Mouse (Mus musculus) midbrain, embryonic 11.5 days (tissue): ENCODE measurements around the gene Lrrc20. TPM values are rescaled to one million over a fixed set of nuclear protein-coding genes. Genes with fewer than 3 reads are reported as not detected.

Source experiments
- ATAC-seq: fragments of 200-750 bp; cut with Nextera tagmentation; 2 replicates; pipeline ENCODE4 v1.8.0; 2017; ENCODE audit warnings: moderate TSS enrichment, moderate library complexity; ENCODE audit not compliant: low FRiP score
- DNase-seq: peaks from one replicate; pipeline ENCODE4 v3.0.0; 2015; ENCODE audit warnings: low spot score; ENCODE audit errors: missing footprints
- H3K27ac ChIP-seq: fragments of 300-500 bp; sonication (generic); 2 replicates; pipeline ENCODE4 v1.5.1; 2014; ENCODE audit warnings: low read depth, low read length
- H3K27me3 ChIP-seq: fragments of 300-500 bp; sonication (generic); 2 replicates; pipeline ENCODE4 v1.6.1; 2014; ENCODE audit warnings: mild to moderate bottlenecking, low read length, moderate library complexity, mixed read lengths; ENCODE audit not compliant: control insufficient read depth, insufficient read depth
- H3K36me3 ChIP-seq: fragments of 300-500 bp; sonication (generic); 2 replicates; pipeline ENCODE4 v1.6.1; 2014; ENCODE audit warnings: mild to moderate bottlenecking, low read length, moderate library complexity, mixed read lengths; ENCODE audit not compliant: control insufficient read depth, insufficient read depth
- H3K4me1 ChIP-seq: fragments of 300-500 bp; sonication (generic); 2 replicates; pipeline ENCODE4 v1.6.1; 2014; ENCODE audit warnings: low read length; ENCODE audit not compliant: control insufficient read depth, insufficient read depth
- H3K4me2 ChIP-seq: fragments of 300-500 bp; sonication (generic); 2 replicates; pipeline ENCODE4 v1.6.1; 2014; ENCODE audit warnings: mild to moderate bottlenecking, moderate library complexity
- H3K4me3 ChIP-seq: fragments of 300-500 bp; sonication (generic); 2 replicates; pipeline ENCODE4 v1.5.1; 2014; ENCODE audit warnings: low read depth, low read length
- H3K9ac ChIP-seq: fragments of 300-500 bp; sonication (generic); 2 replicates; pipeline ENCODE4 v1.6.1; 2014; ENCODE audit warnings: low read length
- H3K9me3 ChIP-seq: fragments of 300-500 bp; sonication (generic); 2 replicates; pipeline ENCODE4 v1.6.1; 2016; ENCODE audit warnings: low read length; ENCODE audit not compliant: control insufficient read depth
- WGBS: fragments of 180-500 bp; shearing (Covaris S2); extraction: QIAGEN DNeasy Blood & Tissue Kit; methylation state at CpG from one replicate; pipeline ENCODE4 v1.1.7; 2014; 5-methylcytosine and 5-hydroxymethylcytosine counted together
- polyA plus RNA-seq: library from polyadenylated mRNA; unstranded; fragments of >200 nt; fragmentation: Nextera tagmentation; extraction: Ambion mirVana; gene quantifications from 2 replicates; pipeline ENCODE4 v1.2.1, GENCODE M21; 2014

The Lrrc20 gene
- polyA plus RNA-seq, 1 experiment from 2014 or later = 9.8 TPM

DNA sequence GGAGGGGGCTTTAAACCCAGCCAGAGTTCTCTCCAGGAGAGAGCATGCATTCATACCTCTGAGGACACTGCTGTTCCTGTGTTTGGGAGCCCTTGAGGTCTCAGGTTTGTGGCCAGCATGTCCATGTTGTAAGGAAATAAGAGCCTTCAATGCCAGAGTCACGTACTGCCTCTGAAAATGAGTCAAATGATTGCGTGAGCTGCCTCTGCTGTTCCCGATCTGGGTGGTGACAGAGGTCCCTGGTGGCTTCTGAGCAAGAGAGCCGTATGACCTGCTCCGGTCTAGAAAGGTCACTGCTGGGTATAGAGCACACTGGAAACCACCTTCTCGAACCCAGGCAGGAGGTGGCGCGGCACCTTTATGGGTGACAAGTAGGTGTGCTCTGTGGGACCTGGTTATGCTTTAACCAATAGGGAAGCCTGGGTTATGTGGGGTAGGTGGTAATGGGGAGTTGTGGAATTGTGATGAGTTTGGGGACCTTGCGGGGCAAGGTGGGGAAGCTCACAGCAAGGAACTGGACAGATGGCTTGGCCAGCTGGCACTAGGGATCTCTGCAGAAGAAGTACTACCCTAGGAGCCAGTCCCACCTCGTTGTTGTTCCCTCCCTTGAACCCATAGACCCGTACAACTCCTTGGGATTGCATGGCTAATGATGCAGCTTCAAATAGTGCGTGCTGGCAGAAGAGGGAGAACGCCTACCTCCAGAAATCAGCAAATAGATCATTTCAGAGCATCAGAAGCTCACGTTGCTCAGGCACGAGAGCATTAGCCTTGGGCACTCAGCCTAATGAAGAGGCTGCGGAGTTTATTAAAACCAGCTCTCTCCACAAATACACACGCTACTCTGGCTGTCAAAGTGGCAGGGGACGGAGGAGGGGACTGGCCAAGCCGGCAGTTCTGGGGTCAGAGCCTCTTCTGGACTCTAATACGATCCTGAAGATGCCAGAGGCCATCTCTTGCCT lies 24.2 kb downstream of the Lrrc20 start:
- ATAC-seq (no peak), DNase-seq (no peak)
- Histone ChIP-seq H3K4me2 (no peak overlapping the region), H3K36me3 (no peaks in the 10 kb centered on the region), H3K9ac (no peak overlapping the region), H3K4me3 (no peak overlapping the region), H3K27ac (no peak overlapping the region), H3K9me3 (no peaks in the 10 kb centered on the region), H3K4me1 (peaks cover 11% of the 10 kb centered on the region), H3K27me3 (no peaks in the 10 kb centered on the region)
- WGBS = 89% methylated on average over 20 of the region's 20 CpGs

DNA sequence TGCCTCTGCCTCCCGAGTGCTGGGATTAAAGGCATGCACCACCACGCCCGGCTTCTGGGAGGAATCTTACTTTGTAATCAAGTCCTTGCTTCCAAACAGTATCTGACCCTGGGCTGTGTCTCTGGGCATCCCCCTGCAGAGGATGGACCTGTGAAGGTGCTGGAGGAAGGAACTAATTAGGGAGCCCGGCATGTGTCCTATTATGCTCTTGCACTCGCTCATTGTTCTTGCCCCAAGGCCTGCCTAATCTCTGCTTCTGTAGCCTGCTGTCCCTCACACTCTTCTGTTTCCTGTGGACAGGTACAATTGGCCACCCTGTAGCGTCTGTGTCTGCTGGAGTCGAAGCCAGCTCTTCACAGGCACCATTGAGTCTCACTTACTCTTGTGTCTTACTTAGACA lies 25.2 kb downstream of the Lrrc20 start:
- Histone ChIP-seq H3K27me3 (no peaks in the 10 kb centered on the region), H3K27ac (no peak overlapping the region), H3K9ac (no peak overlapping the region), H3K4me1 (peaks cover 5% of the 10 kb centered on the region), H3K9me3 (no peaks in the 10 kb centered on the region), H3K4me2 (no peak overlapping the region), H3K36me3 (no peaks in the 10 kb centered on the region), H3K4me3 (no peak overlapping the region)
- ATAC-seq (no peak), DNase-seq (no peak)
- 50% methylated on average over 7 of the region's 7 CpGs for WGBS

DNA sequence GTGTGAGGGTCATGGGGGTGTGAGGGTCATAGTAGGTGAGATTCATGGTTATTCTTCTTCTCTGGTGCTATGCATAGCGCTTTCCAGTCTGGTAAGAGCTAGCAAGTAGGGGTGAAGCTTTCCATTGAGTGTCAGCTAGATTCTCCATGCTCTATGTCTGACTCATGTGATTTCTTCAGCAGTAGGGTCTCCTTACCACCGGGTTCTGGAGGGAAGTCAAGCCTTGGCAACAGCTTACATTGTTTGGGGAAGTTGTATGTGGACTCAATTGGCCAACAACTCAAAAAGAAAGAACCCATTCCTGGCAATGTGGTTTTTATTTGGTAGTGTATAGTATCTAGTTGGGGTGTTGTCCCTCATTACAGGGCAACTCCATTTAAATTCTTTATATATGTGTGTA lies 28.5 kb downstream of the Lrrc20 start:
- no peak for DNase-seq
- no peak for ATAC-seq
- no peak overlapping the region for H3K4me2 ChIP-seq
- 90% methylated on average over 2 of the region's 2 CpGs for WGBS
- H3K4me1 ChIP-seq = no peaks in the 10 kb centered on the region
- no peaks in the 10 kb centered on the region for H3K9me3 ChIP-seq
- no peak overlapping the region for H3K27ac ChIP-seq
- H3K27me3 ChIP-seq = no peaks in the 10 kb centered on the region
- H3K9ac ChIP-seq = no peak overlapping the region
- H3K36me3 ChIP-seq = no peaks in the 10 kb centered on the region
- H3K4me3 ChIP-seq = no peak overlapping the region

DNA sequence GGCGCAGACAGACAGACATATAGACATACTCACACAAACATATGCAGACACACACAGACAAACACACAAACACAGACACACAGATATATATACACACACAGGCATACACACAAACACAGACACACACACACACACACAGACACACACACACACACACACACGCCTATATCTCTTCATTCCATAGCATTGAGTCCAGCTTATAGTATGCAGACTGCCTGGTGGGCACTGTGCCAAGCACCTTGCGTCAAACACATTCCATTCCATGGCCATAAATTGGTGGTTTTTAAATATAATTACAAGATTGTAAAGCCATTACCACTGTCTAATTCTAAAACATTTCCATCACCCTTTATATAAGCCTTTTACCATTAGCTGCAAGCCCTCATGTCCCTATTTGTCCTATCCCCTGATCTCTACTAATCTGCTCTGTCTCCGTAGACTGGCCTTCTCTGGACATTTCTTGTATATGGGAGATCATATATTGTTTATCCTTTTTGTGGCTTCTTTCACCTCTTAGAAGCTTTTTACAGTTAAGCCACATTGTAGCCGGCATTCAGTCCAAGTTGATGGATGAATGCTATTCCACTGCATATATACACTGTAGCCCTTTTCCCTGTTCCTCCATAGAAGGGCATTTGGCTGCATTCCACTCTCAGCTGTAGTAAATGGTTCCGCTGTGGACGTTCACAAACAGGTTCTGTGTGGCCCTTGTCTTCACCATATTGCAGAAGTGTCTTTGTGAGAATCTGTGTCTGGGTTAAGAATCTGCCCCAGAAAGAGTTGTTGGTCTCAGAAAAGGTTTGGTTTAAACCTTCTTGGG lies 31.0 kb downstream of the Lrrc20 start:
- no peaks in the 10 kb centered on the region for H3K27me3 ChIP-seq
- no peak for DNase-seq
- H3K4me3 ChIP-seq = no peak overlapping the region
- ATAC-seq = no peak
- no peak overlapping the region for H3K4me2 ChIP-seq
- H3K27ac ChIP-seq = no peak overlapping the region
- no peaks in the 10 kb centered on the region for H3K36me3 ChIP-seq
- H3K9me3 ChIP-seq = no peaks in the 10 kb centered on the region
- no peaks in the 10 kb centered on the region for H3K4me1 ChIP-seq
- WGBS = 89% methylated on average over 7 of the region's 7 CpGs
- H3K9ac ChIP-seq = no peak overlapping the region

- Histone ChIP-seq H3K9ac (no peak overlapping the region), H3K36me3 (no peaks in the 10 kb centered on the region), H3K4me1 (no peaks in the 10 kb centered on the region), H3K9me3 (no peaks in the 10 kb centered on the region), H3K27ac (no peak overlapping the region), H3K27me3 (no peaks in the 10 kb centered on the region), H3K4me2 (no peak overlapping the region), H3K4me3 (no peak overlapping the region)
- ATAC-seq = no peak
- 85% methylated on average over 5 of the region's 5 CpGs for WGBS
- DNase-seq = no peak
Observed at GRCm38 (mm10) chr10:61509873-61510272, 34.3 kb downstream of the Lrrc20 start.

DNA sequence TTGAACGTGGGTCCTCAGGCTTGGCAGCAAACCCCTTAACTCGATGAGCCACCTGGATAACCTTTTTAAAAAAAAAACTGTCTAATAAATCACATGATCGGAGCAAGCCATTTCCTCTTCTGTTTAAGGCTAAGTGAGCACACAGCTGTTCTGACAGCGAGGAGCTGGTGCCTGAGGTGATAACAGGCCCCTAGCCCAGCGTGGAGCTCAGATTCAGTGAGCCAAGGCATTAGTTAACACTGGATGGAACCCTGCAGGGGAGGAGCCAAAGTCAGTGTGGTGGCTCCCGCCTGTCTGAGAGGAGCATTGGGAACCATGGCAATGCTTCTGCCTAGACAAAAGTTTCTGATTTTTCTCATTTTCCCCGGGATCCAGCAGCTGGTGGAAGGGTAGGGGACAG lies 35.2 kb downstream of the Lrrc20 start:
- Histone ChIP-seq H3K36me3 (no peaks in the 10 kb centered on the region), H3K9ac (no peak overlapping the region), H3K4me3 (no peak overlapping the region), H3K4me2 (no peak overlapping the region), H3K4me1 (no peaks in the 10 kb centered on the region), H3K27ac (no peak overlapping the region), H3K27me3 (no peaks in the 10 kb centered on the region), H3K9me3 (no peaks in the 10 kb centered on the region)
- no peak for ATAC-seq
- DNase-seq = no peak
- 42% methylated on average over 7 of the region's 7 CpGs for WGBS

DNA sequence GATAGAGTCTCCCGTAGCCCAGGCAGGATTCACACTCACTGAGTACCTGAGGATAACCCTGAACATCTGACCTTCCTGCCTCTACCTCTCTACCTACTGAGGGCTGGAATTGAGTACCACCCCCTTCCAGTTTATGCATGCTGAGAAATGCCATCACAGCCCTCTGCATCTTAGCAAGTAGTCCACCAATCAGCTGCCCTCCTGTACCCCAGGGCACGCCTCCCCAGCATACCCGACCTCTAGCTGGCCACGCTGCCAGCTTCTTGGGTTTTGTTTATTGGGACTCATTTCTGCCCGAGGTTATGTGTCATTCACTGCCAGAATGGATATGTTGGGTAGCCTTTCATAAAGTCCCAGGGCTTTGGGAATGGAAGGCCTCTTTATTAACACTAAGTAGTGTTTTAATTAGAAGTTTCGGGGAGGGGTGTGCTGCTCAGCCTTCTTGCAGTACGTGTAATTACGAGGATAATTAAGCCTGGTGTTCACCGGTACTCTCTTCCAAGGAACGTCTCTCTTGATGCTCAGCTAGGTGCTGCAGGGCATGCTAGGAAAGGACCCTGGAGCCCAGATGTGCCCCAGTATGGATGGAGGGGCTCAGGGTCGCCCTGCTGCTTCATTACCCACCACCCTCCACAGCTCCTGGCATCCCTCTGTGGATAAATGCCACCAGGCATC lies 36.8 kb downstream of the Lrrc20 start:
- H3K9me3 ChIP-seq = no peaks in the 10 kb centered on the region
- WGBS = 79% methylated on average over 11 of the region's 11 CpGs
- H3K4me3 ChIP-seq = no peak overlapping the region
- no peak overlapping the region for H3K4me2 ChIP-seq
- no peaks in the 10 kb centered on the region for H3K36me3 ChIP-seq
- no peak for DNase-seq
- no peak overlapping the region for H3K27ac ChIP-seq
- no peak overlapping the region for H3K9ac ChIP-seq
- peaks cover 3% of the 10 kb centered on the region for H3K4me1 ChIP-seq
- no peaks in the 10 kb centered on the region for H3K27me3 ChIP-seq
- no peak for ATAC-seq

DNA sequence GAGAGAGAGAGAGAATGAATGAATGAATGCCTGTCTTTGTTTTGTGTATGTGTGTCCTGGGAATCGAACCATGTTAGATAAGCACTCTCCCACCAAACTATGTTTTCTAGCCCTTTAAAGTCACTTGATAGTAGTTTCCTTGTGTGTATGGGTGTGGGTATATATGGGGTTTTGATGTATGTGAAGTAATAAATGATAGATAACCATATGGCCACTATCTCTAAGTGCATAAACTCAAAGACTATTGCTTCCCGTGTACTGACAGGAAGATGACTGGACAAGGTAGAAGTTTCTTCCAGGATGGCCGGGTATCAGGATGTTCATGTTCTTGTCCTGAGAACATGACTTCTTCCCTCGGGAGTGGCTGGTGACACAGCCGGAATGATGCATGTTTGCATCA lies 41.3 kb downstream of the Lrrc20 start:
- Histone ChIP-seq H3K27ac (no peak overlapping the region), H3K4me1 (peaks cover 10% of the 10 kb centered on the region), H3K9me3 (no peaks in the 10 kb centered on the region; the same call in 1 of the 2 replicates), H3K9ac (no peak overlapping the region), H3K36me3 (no peaks in the 10 kb centered on the region), H3K4me3 (no peak overlapping the region), H3K27me3 (no peaks in the 10 kb centered on the region), H3K4me2 (no peak overlapping the region)
- DNase-seq = no peak
- ATAC-seq = no peak
- WGBS = 89% methylated on average over 5 of the region's 5 CpGs
